Mouse (Mus musculus): ENCODE results near the gene Plppr2.

- TF ChIP-seq CTCF (IDR thresholded peaks at IDR 0.05; ENCODE audit: borderline replicate concordance, insufficient read depth, low read length) (0 out of 2 replicates have a peak, but pooled peaks have one; percentile 16), POLR2A (IDR thresholded peaks at IDR 0.05; ENCODE audit: low read depth, low read length) (no peak)
These were observed 47.6 kb upstream of the Plppr2 start for GRCm38 (mm10) chr9:21889229-21889628.

Measured in embryonic fibroblast, embryonic 13.5 days (primary cell).